In genomic region chr17:10309135-10309623, GRCm38 (mm10) we compare ENCODE assay signal across 9 mouse cellular contexts. TPM values are rescaled to one million over a fixed set of nuclear protein-coding genes. Genes with fewer than 3 reads are reported as not detected.
A peak's percentile ranks its signal among the peaks of the same experiment; 100 is the strongest.
DNase-seq lines count a peak whose midpoint lies in the region; ATAC-seq and TF ChIP-seq lines count a peak whose summit lies in the region.
"Had no signal": no experiment of that assay in that cellular context is flagged by ENCODE, and none has a peak within 500 bp of the region (broad histone marks: within the 10 kb centered on the region; RNA-seq: fewer than 3 reads in every experiment).

No protein-coding gene starts in this region.

- H3K4me3 ChIP-seq in intestine, embryonic 15.5 days (replicated peaks) = no peak overlapping the region
- no peak overlapping the region for H3K4me3 ChIP-seq in intestine, postnatal 0 days (ENCODE audit: low read depth, low read length)
- H3K4me3 ChIP-seq in brown adipose tissue, adult 24 weeks (ENCODE audit: insufficient read depth, low read depth, low read length) = peak overlapping the region; percentile 10
- H3K4me3 ChIP-seq in heart, embryonic 15.5 days = peak overlapping the region; percentile 30
- H3K4me3 ChIP-seq in midbrain, embryonic 14.5 days (replicated peaks; ENCODE audit: low read depth, low read length) = no peak overlapping the region
- H3K4me3 ChIP-seq: limb, embryonic 15.5 days had no signal

- no peaks in the 10 kb centered on the region for H3K36me3 ChIP-seq in intestine, embryonic 15.5 days
- no peaks in the 10 kb centered on the region for H3K36me3 ChIP-seq in intestine, postnatal 0 days (ENCODE audit: control insufficient read depth, insufficient read depth)
- no peaks in the 10 kb centered on the region for H3K36me3 ChIP-seq in heart, embryonic 15.5 days
- no peaks in the 10 kb centered on the region for H3K36me3 ChIP-seq in midbrain, embryonic 14.5 days (ENCODE audit: control insufficient read depth, insufficient read depth, low read length)
- H3K36me3 ChIP-seq: limb, embryonic 15.5 days had no signal

- DNase-seq in midbrain, embryonic 14.5 days = peak; percentile 37
- DNase-seq in layer of hippocampus, postnatal 14 days (ENCODE audit: low spot score in 2 of 2) = no peak
- DNase-seq in thymus, postnatal 25 days = no peak
- no peak for DNase-seq in cerebellum, adult 11-12 months

- ATAC-seq in intestine, embryonic 15.5 days = peak; percentile 34; the same call in 1 of the 2 replicates
- no peak for ATAC-seq in intestine, postnatal 0 days
- ATAC-seq in heart, embryonic 15.5 days (replicated peaks; ENCODE audit: insufficient number of reproducible peaks, insufficient read depth, low FRiP score, low read depth) = peak; percentile 47; the same call in 1 of the 2 replicates
- no peak for ATAC-seq in midbrain, embryonic 14.5 days (ENCODE audit: low FRiP score, low TSS enrichment)

- H3K4me2 ChIP-seq in intestine, embryonic 15.5 days (replicated peaks) = no peak overlapping the region
- no peak overlapping the region for H3K4me2 ChIP-seq in intestine, postnatal 0 days (replicated peaks; ENCODE audit: low read depth)
- H3K4me2 ChIP-seq in heart, embryonic 15.5 days = peak overlapping the region; percentile 58
- H3K4me2 ChIP-seq in midbrain, embryonic 14.5 days (ENCODE audit: low read length) = peak overlapping the region; percentile 46
- H3K4me2 ChIP-seq: limb, embryonic 15.5 days had no signal

- no peak overlapping the region for H3K9ac ChIP-seq in intestine, embryonic 15.5 days
- no peak overlapping the region for H3K9ac ChIP-seq in intestine, postnatal 0 days (ENCODE audit: low read depth, low read length)
- H3K9ac ChIP-seq in heart, embryonic 15.5 days = peak overlapping the region; percentile 53
- H3K9ac ChIP-seq in midbrain, embryonic 14.5 days (replicated peaks; ENCODE audit: low read length) = no peak overlapping the region
- H3K9ac ChIP-seq: limb, embryonic 15.5 days had no signal

- H3K4me1 ChIP-seq in intestine, embryonic 15.5 days (replicated peaks) = peaks cover 5% of the 10 kb centered on the region; the same call in 1 of the 2 replicates
- no peaks in the 10 kb centered on the region for H3K4me1 ChIP-seq in intestine, postnatal 0 days (replicated peaks; ENCODE audit: control insufficient read depth, insufficient read depth, low read length)
- H3K4me1 ChIP-seq in brown adipose tissue, adult 24 weeks (ENCODE audit: control insufficient read depth, insufficient read depth, insufficient read length, low read length) = peaks cover 22% of the 10 kb centered on the region
- H3K4me1 ChIP-seq in heart, embryonic 15.5 days (replicated peaks) = peaks cover 30% of the 10 kb centered on the region
- peaks cover 20% of the 10 kb centered on the region for H3K4me1 ChIP-seq in midbrain, embryonic 14.5 days (ENCODE audit: control insufficient read depth, insufficient read depth, low read length)

- no peaks in the 10 kb centered on the region for H3K9me3 ChIP-seq in intestine, embryonic 15.5 days
- no peaks in the 10 kb centered on the region for H3K9me3 ChIP-seq in intestine, postnatal 0 days (ENCODE audit: control insufficient read depth)
- no peaks in the 10 kb centered on the region for H3K9me3 ChIP-seq in heart, embryonic 15.5 days (replicated peaks)
- no peaks in the 10 kb centered on the region for H3K9me3 ChIP-seq in midbrain, embryonic 14.5 days (ENCODE audit: control insufficient read depth, low read length)
- H3K9me3 ChIP-seq: limb, embryonic 15.5 days had no signal

- no peak overlapping the region for H3K27ac ChIP-seq in intestine, embryonic 15.5 days
- H3K27ac ChIP-seq in intestine, postnatal 0 days (ENCODE audit: low read depth, low read length) = no peak overlapping the region
- H3K27ac ChIP-seq in brown adipose tissue, adult 24 weeks (replicated peaks; ENCODE audit: low read depth, low read length) = peak overlapping the region; percentile 67; the same call in 1 of the 2 replicates
- H3K27ac ChIP-seq in heart, embryonic 15.5 days = peak overlapping the region; percentile 75
- H3K27ac ChIP-seq in midbrain, embryonic 14.5 days (replicated peaks; ENCODE audit: low read depth, low read length) = 0 out of 2 replicates have a peak overlapping the region, but pooled peaks have one; percentile 49
- H3K27ac ChIP-seq: limb, embryonic 15.5 days had no signal

- 43% methylated on average over 4 of the region's 4 CpGs for WGBS in intestine, embryonic 15.5 days
- 61% methylated on average over 4 of the region's 4 CpGs for WGBS in intestine, postnatal 0 days
- WGBS in heart, embryonic 15.5 days = 24% methylated on average over 4 of the region's 4 CpGs
- WGBS in midbrain, embryonic 14.5 days = 30% methylated on average over 4 of the region's 4 CpGs

- no peak for TF ChIP-seq CTCF in intestine, postnatal 0 days (IDR thresholded peaks at IDR 0.05; ENCODE audit: low read depth)

- H3K27me3 ChIP-seq in intestine, embryonic 15.5 days (replicated peaks) = peaks cover 5% of the 10 kb centered on the region; the same call in 1 of the 2 replicates
- peaks cover 65% of the 10 kb centered on the region for H3K27me3 ChIP-seq in intestine, postnatal 0 days (replicated peaks; ENCODE audit: control insufficient read depth, insufficient read depth, low read length)
- H3K27me3 ChIP-seq in heart, embryonic 15.5 days = no peaks in the 10 kb centered on the region
- H3K27me3 ChIP-seq in midbrain, embryonic 14.5 days (ENCODE audit: control insufficient read depth, insufficient read depth, low read length) = no peaks in the 10 kb centered on the region
- H3K27me3 ChIP-seq: limb, embryonic 15.5 days had no signal

RNA-seq across cellular contexts. Expression of gene Qk, which starts 10.5 kb away (rescaled TPM):
- 12.6 and 13.0 TPM in 2 replicates for polyA plus RNA-seq in intestine, embryonic 15.5 days (2015; fragmentation: Nextera tagmentation; extraction: Ambion mirVana)
- 7.4 and 8.6 TPM in 2 replicates for polyA plus RNA-seq in intestine, postnatal 0 days (2015; fragmentation: Nextera tagmentation; extraction: Ambion mirVana)
- polyA plus RNA-seq in brown adipose tissue, adult 24 weeks (2012; ENCODE audit: insufficient read depth, insufficient read length, missing spikeins) = 165 and 326 TPM in 2 replicates
- polyA plus RNA-seq in heart, embryonic 15.5 days (2015; fragmentation: Nextera tagmentation; extraction: Ambion mirVana) = 34.3 and 43.3 TPM in 2 replicates
- 52.9 and 62.8 TPM in 2 replicates for polyA plus RNA-seq in midbrain, embryonic 14.5 days (2014; fragmentation: Nextera tagmentation; extraction: Ambion mirVana)
- total RNA-seq in layer of hippocampus, postnatal 14 days (2021) = 100 to 1,000 TPM; 480 to 495 TPM

Comparison
In these comparisons a context has a peak if more than half of its experiments do, and no peak if none do; other contexts are left out.
1. ATAC-seq: peak in intestine, embryonic 15.5 days (single experiment) and heart, embryonic 15.5 days (single experiment); none in intestine, postnatal 0 days (single experiment) and midbrain, embryonic 14.5 days (single experiment).
2. H3K27ac ChIP-seq: peak in brown adipose tissue, adult 24 weeks (single experiment), heart, embryonic 15.5 days (single experiment) and midbrain, embryonic 14.5 days (single experiment); none in intestine, embryonic 15.5 days (single experiment) and intestine, postnatal 0 days (single experiment).
3. H3K4me2 ChIP-seq: peak in heart, embryonic 15.5 days (single experiment) and midbrain, embryonic 14.5 days (single experiment); none in intestine, embryonic 15.5 days (single experiment) and intestine, postnatal 0 days (single experiment).
4. H3K4me3 ChIP-seq: peak in brown adipose tissue, adult 24 weeks (single experiment) and heart, embryonic 15.5 days (single experiment); none in intestine, embryonic 15.5 days (single experiment), intestine, postnatal 0 days (single experiment) and midbrain, embryonic 14.5 days (single experiment).